Mouse (Mus musculus) lung, embryonic 16.5 days (tissue): Measurements from ENCODE around the gene Smim26. TPM values are rescaled to one million over a fixed set of nuclear protein-coding genes. Genes with fewer than 3 reads are reported as not detected.
"Not testable (repeated sequence)": the region's sequence is repeated elsewhere in the genome, so short reads cannot be mapped to it uniquely, and the experiment has no call there.

Experiments
- ATAC-seq: fragments of 200-750 bp; cut with Nextera tagmentation; 2 replicates; pipeline ENCODE4 v1.8.0; 2017; ENCODE audit warnings: low read depth, mild to moderate bottlenecking, moderate library complexity
- H3K27ac ChIP-seq: fragments of 300-500 bp; sonication (generic); 2 replicates; pipeline ENCODE4 v1.5.1; 2014; ENCODE audit warnings: mild to moderate bottlenecking, control low read depth, low read length
- H3K27me3 ChIP-seq: fragments of 300-500 bp; sonication (generic); 2 replicates; pipeline ENCODE4 v1.6.1; 2014; ENCODE audit warnings: low read depth, low read length, mixed read lengths; ENCODE audit not compliant: control insufficient read depth, insufficient read depth
- H3K36me3 ChIP-seq: fragments of 300-500 bp; sonication (generic); 2 replicates; pipeline ENCODE4 v1.6.1; 2014; ENCODE audit warnings: low read length; ENCODE audit not compliant: control insufficient read depth, insufficient read depth
- H3K4me1 ChIP-seq: fragments of 300-500 bp; sonication (generic); replicated peaks from 2 replicates; pipeline ENCODE4 v1.6.1; 2014; ENCODE audit warnings: low read length, mixed read lengths; ENCODE audit not compliant: control insufficient read depth, insufficient read depth
- H3K4me2 ChIP-seq: fragments of 300-500 bp; sonication (generic); 2 replicates; pipeline ENCODE4 v1.6.1; 2014; ENCODE audit warnings: low read depth, low read length, control low read depth
- H3K4me3 ChIP-seq: fragments of 300-500 bp; sonication (generic); 2 replicates; pipeline ENCODE4 v1.5.1; 2014; ENCODE audit warnings: mild to moderate bottlenecking, low read length, control low read depth
- H3K9ac ChIP-seq: fragments of 300-500 bp; sonication (generic); 2 replicates; pipeline ENCODE4 v1.6.1; 2014; ENCODE audit warnings: low read length, control low read depth
- H3K9me3 ChIP-seq: fragments of 300-500 bp; sonication (generic); 2 replicates; pipeline ENCODE4 v1.6.1; 2016; ENCODE audit warnings: low read length; ENCODE audit not compliant: control insufficient read depth
- WGBS: fragments of 180-500 bp; shearing (Covaris S2); extraction: QIAGEN DNeasy Blood & Tissue Kit; methylation state at CpG from one replicate; pipeline ENCODE4 v1.1.7; 2014; 5-methylcytosine and 5-hydroxymethylcytosine counted together
- polyA plus RNA-seq: library from polyadenylated mRNA; unstranded; fragments of >200 nt; fragmentation: Nextera tagmentation; extraction: Ambion mirVana; gene quantifications from 2 replicates; pipeline ENCODE4 v1.2.1, GENCODE M21; 2015

Smim26 gene
- polyA plus RNA-seq, 1 experiment from 2014 or later = 33.8 TPM

DNA sequence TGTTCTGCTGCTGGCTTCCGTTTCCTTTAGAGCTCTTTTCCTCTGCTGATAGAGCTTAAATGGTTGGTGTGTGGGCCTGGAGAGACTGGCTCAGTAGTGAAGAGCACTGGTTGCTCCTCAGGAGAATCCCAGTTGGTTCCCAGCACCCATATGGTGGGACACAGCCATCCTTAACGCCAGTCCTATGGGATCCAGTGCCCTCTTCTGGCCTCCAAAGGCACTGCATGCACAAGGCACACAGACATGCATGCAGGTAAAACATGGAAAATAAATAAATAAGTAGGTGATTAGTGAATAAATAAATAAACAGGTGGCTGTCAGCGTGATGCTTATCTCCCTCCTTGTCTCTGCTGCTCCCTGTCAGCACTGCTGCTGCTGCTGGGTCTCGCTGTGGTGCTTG, 5.1 kb upstream of the Smim26 start:
- Histone ChIP-seq H3K4me1 (no peaks in the 10 kb centered on the region), H3K36me3 (peaks cover 44% of the 10 kb centered on the region), H3K9ac (no peak overlapping the region), H3K9me3 (no peaks in the 10 kb centered on the region), H3K27ac (no peak overlapping the region), H3K4me2 (no peak overlapping the region), H3K27me3 (no peaks in the 10 kb centered on the region), H3K4me3 (no peak overlapping the region)
- WGBS = 65% methylated on average over 4 of the region's 4 CpGs
- ATAC-seq = no peak

DNA sequence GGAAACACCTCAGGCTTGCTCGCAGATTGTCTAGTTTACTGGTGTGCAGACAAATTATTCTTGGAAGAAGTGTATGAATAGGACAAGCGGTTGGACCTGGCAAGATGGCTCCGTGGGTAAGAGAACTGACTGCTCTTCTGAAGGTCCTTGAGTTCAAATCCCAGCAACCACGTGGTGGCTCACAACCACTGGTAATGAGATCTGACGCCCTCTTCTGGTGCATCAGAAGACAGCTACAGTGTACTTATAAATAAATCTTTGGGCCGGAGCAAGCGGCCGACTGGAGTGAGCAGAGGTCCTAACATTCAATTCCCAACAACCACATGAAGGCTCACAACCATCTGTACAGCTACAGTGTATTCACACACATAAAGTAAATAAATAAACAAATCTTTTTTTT, 818 bp upstream of the Smim26 start:
- peaks cover 12% of the 10 kb centered on the region for H3K36me3 ChIP-seq
- WGBS = 68% methylated on average over 8 of the region's 8 CpGs

GRCm38 (mm10) chr2:144598006-144598405, 4.2 kb downstream of the Smim26 start:
- Histone ChIP-seq H3K4me1 (0 out of 2 replicates have a peak, but pooled peaks cover 3% of the 10 kb centered on the region), H3K9ac (no peak overlapping the region), H3K27me3 (no peaks in the 10 kb centered on the region), H3K4me2 (no peak overlapping the region), H3K27ac (no peak overlapping the region), H3K36me3 (no peaks in the 10 kb centered on the region), H3K9me3 (no peaks in the 10 kb centered on the region), H3K4me3 (no peak overlapping the region)
- no peak for ATAC-seq
- 68% methylated on average over 2 of the region's 2 CpGs for WGBS

More for the DNA sequence above, 818 bp upstream of the Smim26 start:
- not testable (repeated sequence) for H3K27me3 ChIP-seq, H3K9me3 ChIP-seq, H3K4me3 ChIP-seq, H3K9ac ChIP-seq, H3K4me1 ChIP-seq, ATAC-seq, H3K27ac ChIP-seq, H3K4me2 ChIP-seq

DNA sequence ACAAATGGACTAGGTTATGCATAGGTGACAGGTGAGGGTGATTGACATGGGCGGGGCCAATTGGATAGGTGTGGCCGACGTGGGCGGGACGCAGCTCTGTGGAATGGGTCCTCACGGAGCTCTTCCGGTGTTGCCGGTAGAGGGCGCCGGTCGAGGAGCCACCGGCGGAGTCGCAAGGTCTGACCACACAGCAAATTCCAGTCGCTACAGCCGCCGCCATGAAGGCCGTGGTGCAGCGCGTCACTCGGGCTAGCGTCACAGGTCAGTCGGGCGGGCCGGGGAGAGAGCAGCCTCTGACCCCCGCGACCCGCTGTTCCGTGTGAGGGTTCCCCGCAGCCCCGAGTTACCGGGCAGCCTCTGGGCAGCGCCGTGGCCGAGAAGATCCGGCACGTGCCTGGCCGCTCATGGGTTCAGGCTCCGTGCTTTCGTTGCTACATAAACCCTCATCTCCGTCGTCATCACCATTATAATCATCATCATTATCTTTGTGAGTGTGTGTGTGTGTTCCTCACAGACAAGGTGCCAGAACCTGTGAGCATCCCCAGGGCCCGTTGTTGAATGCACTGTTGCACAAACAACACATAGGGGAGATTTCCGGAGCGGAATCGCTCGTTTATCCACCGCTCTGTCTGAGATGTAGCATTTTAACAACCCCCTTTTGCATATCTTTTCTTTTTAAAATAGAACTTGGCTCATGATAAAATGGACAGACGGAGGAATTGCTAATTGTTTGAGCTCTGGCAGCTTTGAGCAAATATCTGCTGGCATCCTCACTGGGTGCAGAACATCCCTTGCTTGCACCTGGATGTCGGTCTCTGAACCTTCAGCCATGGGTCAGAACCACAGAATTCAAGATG, 6.2 kb downstream of the Smim26 start, which contains the start of gene Dtd1:
Gene Dtd1, plus strand, starts transcription at position 67 of the 857 bp plus-strand sequence.
- Histone ChIP-seq H3K4me2 (peak within 1 kb of the TSS; percentile 74), H3K4me3 (peak within 1 kb of the TSS; percentile 57), H3K36me3 (no peaks in the 10 kb centered on the region), H3K27me3 (no peaks in the 10 kb centered on the region), H3K27ac (no peak within 1 kb of the TSS), H3K9me3 (no peaks in the 10 kb centered on the region), H3K9ac (peak within 1 kb of the TSS; percentile 81), H3K4me1 (0 out of 2 replicates have a peak, but pooled peaks cover 3% of the 10 kb centered on the region)
- peak; percentile 97 for ATAC-seq
- 2% methylated on average over 50 of the region's 50 CpGs for WGBS

- Histone ChIP-seq H3K27ac (no peak overlapping the region), H3K4me3 (no peak overlapping the region), H3K36me3 (no peaks in the 10 kb centered on the region), H3K9me3 (no peaks in the 10 kb centered on the region), H3K27me3 (no peaks in the 10 kb centered on the region), H3K4me2 (no peak overlapping the region), H3K9ac (no peak overlapping the region), H3K4me1 (0 out of 2 replicates have a peak, but pooled peaks cover 3% of the 10 kb centered on the region)
- no peak for ATAC-seq
- 100% methylated on average over 1 of the region's 1 CpGs for WGBS
Observed at GRCm38 (mm10) chr2:144601576-144601975, 7.7 kb downstream of the Smim26 start.

GRCm38 (mm10) chr2:144613956-144614355, 20.1 kb downstream of the Smim26 start:
- ATAC-seq = no peak
- Histone ChIP-seq H3K9me3 (no peaks in the 10 kb centered on the region), H3K36me3 (no peaks in the 10 kb centered on the region), H3K27ac (no peak overlapping the region), H3K4me3 (no peak overlapping the region), H3K27me3 (no peaks in the 10 kb centered on the region), H3K4me1 (no peaks in the 10 kb centered on the region), H3K9ac (no peak overlapping the region), H3K4me2 (no peak overlapping the region)
- 82% methylated on average over 6 of the region's 6 CpGs for WGBS

GRCm38 (mm10) chr2:144617074-144617874, 23.4 kb downstream of the Smim26 start:
- Histone ChIP-seq H3K27me3 (no peaks in the 10 kb centered on the region), H3K27ac (no peak overlapping the region), H3K4me1 (no peaks in the 10 kb centered on the region), H3K4me3 (no peak overlapping the region), H3K9ac (no peak overlapping the region), H3K36me3 (no peaks in the 10 kb centered on the region), H3K4me2 (no peak overlapping the region), H3K9me3 (no peaks in the 10 kb centered on the region)
- 70% methylated on average over 16 of the region's 16 CpGs for WGBS
- ATAC-seq = no peak

- Histone ChIP-seq H3K9ac (no peak overlapping the region), H3K27ac (no peak overlapping the region), H3K36me3 (no peaks in the 10 kb centered on the region), H3K4me3 (no peak overlapping the region), H3K27me3 (no peaks in the 10 kb centered on the region), H3K9me3 (no peaks in the 10 kb centered on the region), H3K4me1 (no peaks in the 10 kb centered on the region), H3K4me2 (no peak overlapping the region)
- no peak for ATAC-seq
- WGBS = 89% methylated on average over 6 of the region's 6 CpGs
Observed at GRCm38 (mm10) chr2:144621491-144621890, 27.6 kb downstream of the Smim26 start.

DNA sequence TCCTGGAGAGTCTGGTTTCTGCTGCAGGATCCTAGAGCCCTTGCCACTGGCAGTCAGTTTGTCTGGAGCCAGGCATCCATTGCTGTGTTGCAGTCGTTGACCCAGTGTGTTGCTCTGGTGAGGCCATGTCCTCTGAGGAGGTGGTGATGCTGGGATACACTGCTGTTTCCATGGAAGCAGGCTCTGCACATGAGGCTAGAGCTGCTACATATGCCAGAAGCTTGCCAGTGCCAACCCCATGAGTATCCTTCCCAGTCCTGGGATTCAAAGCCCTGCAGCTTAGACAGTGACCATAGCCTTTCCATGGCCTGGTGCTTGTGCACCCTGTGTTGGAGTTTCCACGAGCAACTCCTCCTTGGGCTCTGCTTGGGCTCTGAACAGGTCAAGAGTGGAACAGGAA, 39.7 kb downstream of the Smim26 start:
- WGBS = 91% methylated on average over 2 of the region's 2 CpGs
- no peak overlapping the region for H3K4me2 ChIP-seq
- H3K27me3 ChIP-seq = no peaks in the 10 kb centered on the region
- H3K9ac ChIP-seq = no peak overlapping the region
- no peak overlapping the region for H3K27ac ChIP-seq
- H3K36me3 ChIP-seq = no peaks in the 10 kb centered on the region
- no peak for ATAC-seq
- no peak overlapping the region for H3K4me3 ChIP-seq
- H3K9me3 ChIP-seq = no peaks in the 10 kb centered on the region
- no peaks in the 10 kb centered on the region for H3K4me1 ChIP-seq
